Mouse (Mus musculus) heart, embryonic 13.5 days (tissue): Measurements from ENCODE around the gene Tmem259. TPM values are rescaled to one million over a fixed set of nuclear protein-coding genes. Genes with fewer than 3 reads are reported as not detected.

Experiments
- ATAC-seq: fragments of 200-750 bp; cut with Nextera tagmentation; 2 replicates; pipeline ENCODE4 v1.8.0; 2017; ENCODE audit warnings: moderate TSS enrichment; ENCODE audit not compliant: insufficient number of reproducible peaks, low FRiP score, low TSS enrichment; ENCODE audit errors: extremely low read depth
- H3K27ac ChIP-seq: fragments of 300-500 bp; sonication (generic); replicated peaks from 2 replicates; pipeline ENCODE4 v1.5.1; 2015; ENCODE audit warnings: moderate library complexity, mild to moderate bottlenecking, inconsistent platforms
- H3K27me3 ChIP-seq: fragments of 300-500 bp; sonication (generic); replicated peaks from 2 replicates; pipeline ENCODE4 v1.6.1; 2015; ENCODE audit warnings: mild to moderate bottlenecking, inconsistent platforms
- H3K36me3 ChIP-seq: fragments of 300-500 bp; sonication (generic); 2 replicates; pipeline ENCODE4 v1.6.1; 2015; ENCODE audit warnings: mild to moderate bottlenecking, inconsistent platforms
- H3K4me1 ChIP-seq: fragments of 300-500 bp; sonication (generic); 2 replicates; pipeline ENCODE4 v1.6.1; 2015; ENCODE audit warnings: inconsistent platforms
- H3K4me2 ChIP-seq: fragments of 300-500 bp; sonication (generic); 2 replicates; pipeline ENCODE4 v1.6.1; 2015; ENCODE audit warnings: inconsistent platforms, mild to moderate bottlenecking, moderate library complexity
- H3K4me3 ChIP-seq: fragments of 300-500 bp; sonication (generic); 2 replicates; pipeline ENCODE4 v1.5.1; 2015; ENCODE audit warnings: moderate library complexity, mild to moderate bottlenecking, inconsistent platforms
- H3K9ac ChIP-seq: fragments of 300-500 bp; sonication (generic); 2 replicates; pipeline ENCODE4 v1.6.1; 2015; ENCODE audit warnings: inconsistent platforms, mild to moderate bottlenecking, moderate library complexity
- H3K9me3 ChIP-seq: fragments of 300-500 bp; sonication (generic); 2 replicates; pipeline ENCODE4 v1.6.1; 2016; ENCODE audit warnings: inconsistent platforms
- WGBS: fragments of 180-500 bp; shearing (Covaris S2); methylation state at CpG from one replicate; pipeline ENCODE4 v1.1.7; 2015; ENCODE audit warnings: mixed read lengths; 5-methylcytosine and 5-hydroxymethylcytosine counted together
- polyA plus RNA-seq: library from polyadenylated mRNA; unstranded; fragments of >200 nt; fragmentation: Nextera tagmentation; extraction: Ambion mirVana; gene quantifications from 2 replicates; pipeline ENCODE4 v1.2.1, GENCODE M21; 2015

Gene Tmem259
- polyA plus RNA-seq, 1 experiment from 2014 or later = 10.6 TPM

DNA sequence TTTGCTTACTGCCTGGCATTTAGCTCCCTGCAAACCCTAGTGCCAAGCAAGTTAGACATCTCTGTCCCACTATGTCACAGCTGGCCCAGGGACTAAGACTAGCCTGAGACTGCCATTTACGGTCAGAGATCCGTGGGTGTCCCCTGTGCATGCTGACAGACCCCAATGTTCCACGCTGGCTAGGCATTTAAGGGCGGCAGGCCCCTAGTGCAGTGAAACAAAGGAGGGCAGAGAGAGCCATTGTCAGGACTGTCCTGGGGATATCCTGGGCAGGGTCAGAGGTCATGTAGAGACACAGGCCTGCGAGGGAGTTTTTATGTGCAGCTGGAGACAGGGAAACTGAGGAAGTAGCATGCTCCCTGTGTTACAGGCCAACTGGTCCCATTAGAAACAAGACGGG is 50.3 kb downstream of the Tmem259 start:
- Histone ChIP-seq H3K9ac (peak overlapping the region; percentile 21; the same call in 1 of the 2 replicates), H3K27me3 (no peaks in the 10 kb centered on the region), H3K4me1 (peaks cover 96% of the 10 kb centered on the region), H3K9me3 (no peaks in the 10 kb centered on the region), H3K4me3 (peak overlapping the region; percentile 21), H3K4me2 (peak overlapping the region; percentile 92), H3K27ac (peak overlapping the region; percentile 53), H3K36me3 (peaks cover 49% of the 10 kb centered on the region)
- WGBS = 73% methylated on average over 6 of the region's 6 CpGs
- ATAC-seq = no peak

DNA sequence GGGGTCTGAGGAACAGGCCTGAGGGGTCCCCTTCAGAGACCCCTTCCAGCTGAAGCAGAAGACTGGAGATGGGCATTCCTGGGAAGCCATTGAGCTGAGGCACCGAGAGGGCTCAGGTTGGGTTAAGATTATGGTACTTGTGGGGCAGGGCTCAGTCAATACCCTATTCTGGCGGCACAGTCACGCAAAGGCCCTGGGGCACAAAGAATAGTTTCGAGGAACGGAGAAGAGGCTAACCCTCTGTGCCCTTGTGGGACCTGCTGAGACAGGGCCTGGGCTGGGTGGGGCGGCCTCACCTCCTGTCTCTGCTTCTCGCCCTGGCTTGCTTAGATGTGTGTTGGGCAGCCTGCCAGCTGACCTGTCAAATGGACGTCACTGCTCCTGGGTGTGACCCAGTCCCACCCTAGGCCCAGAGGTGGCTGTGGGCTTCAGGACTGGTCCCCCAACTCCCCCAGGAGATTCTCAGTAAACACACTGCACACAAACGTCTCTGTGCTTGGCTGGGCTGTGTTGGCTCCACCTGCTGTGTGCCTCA is 50.9 kb downstream of the Tmem259 start:
- Histone ChIP-seq H3K9ac (peak overlapping the region; percentile 68), H3K36me3 (peaks cover 49% of the 10 kb centered on the region), H3K4me3 (peak overlapping the region; percentile 97), H3K4me1 (peaks cover 96% of the 10 kb centered on the region), H3K4me2 (peak overlapping the region; percentile 92), H3K27me3 (no peaks in the 10 kb centered on the region), H3K27ac (peak overlapping the region; percentile 68), H3K9me3 (no peaks in the 10 kb centered on the region)
- 50% methylated on average over 9 of the region's 9 CpGs for WGBS
- no peak for ATAC-seq

GRCm38 (mm10) chr10:79932736-79933135 is 51.4 kb downstream of the Tmem259 start:
- no peak for ATAC-seq
- Histone ChIP-seq H3K9me3 (no peaks in the 10 kb centered on the region), H3K4me3 (peak overlapping the region; percentile 97), H3K4me1 (peaks cover 93% of the 10 kb centered on the region), H3K27ac (peak overlapping the region; percentile 68), H3K36me3 (peaks cover 45% of the 10 kb centered on the region), H3K9ac (peak overlapping the region; percentile 68), H3K4me2 (peak overlapping the region; percentile 92), H3K27me3 (no peaks in the 10 kb centered on the region)
- 13% methylated on average over 8 of the region's 8 CpGs for WGBS

- Histone ChIP-seq H3K36me3 (peaks cover 40% of the 10 kb centered on the region), H3K9ac (peak overlapping the region; percentile 68), H3K4me2 (peak overlapping the region; percentile 92)
Observed at GRCm38 (mm10) chr10:79931797-79932196, 52.3 kb downstream of the Tmem259 start.

DNA sequence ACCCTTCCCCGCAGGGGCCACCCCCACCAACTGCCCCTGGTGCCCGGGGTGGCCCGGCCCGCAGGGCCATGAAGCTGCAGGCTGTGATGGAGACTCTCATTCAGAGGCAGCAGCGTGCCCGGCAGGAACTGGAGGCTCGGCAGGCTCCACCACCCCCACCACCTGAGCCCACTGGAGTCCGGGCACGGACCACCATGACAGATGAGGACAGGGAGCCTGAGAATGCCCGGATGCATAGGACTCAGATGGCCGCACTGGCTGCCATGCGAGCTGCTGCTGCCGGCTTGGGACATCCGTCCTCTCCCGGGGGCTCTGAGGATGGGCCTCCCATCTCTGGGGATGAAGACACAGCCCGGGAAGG is 53.3 kb downstream of the Tmem259 start:
- Histone ChIP-seq H3K4me3 (peak overlapping the region; percentile 97), H3K9ac (0 out of 2 replicates have a peak overlapping the region, but pooled peaks have one; percentile 97), H3K27me3 (no peaks in the 10 kb centered on the region), H3K36me3 (peaks cover 40% of the 10 kb centered on the region), H3K4me2 (peak overlapping the region; percentile 92), H3K4me1 (peaks cover 81% of the 10 kb centered on the region), H3K27ac (no peak overlapping the region), H3K9me3 (no peaks in the 10 kb centered on the region)
- no peak for ATAC-seq
- 90% methylated on average over 16 of the region's 16 CpGs for WGBS

More at GRCm38 (mm10) chr10:79931797-79932196, 52.3 kb downstream of the Tmem259 start:
- no peaks in the 10 kb centered on the region for H3K9me3 ChIP-seq
- WGBS = 76% methylated on average over 9 of the region's 9 CpGs
- no peak overlapping the region; the same call in 1 of the 2 replicates for H3K27ac ChIP-seq
- peak overlapping the region; percentile 97 for H3K4me3 ChIP-seq
- ATAC-seq = no peak
- peaks cover 83% of the 10 kb centered on the region for H3K4me1 ChIP-seq
- no peaks in the 10 kb centered on the region for H3K27me3 ChIP-seq

GRCm38 (mm10) chr10:79929967-79930825 is 53.9 kb downstream of the Tmem259 start:
- peak overlapping the region; percentile 97 for H3K4me3 ChIP-seq
- H3K27ac ChIP-seq = peak overlapping the region; percentile 97
- H3K4me2 ChIP-seq = peak overlapping the region; percentile 92
- no peaks in the 10 kb centered on the region for H3K27me3 ChIP-seq
- H3K36me3 ChIP-seq = peaks cover 37% of the 10 kb centered on the region
- H3K9me3 ChIP-seq = no peaks in the 10 kb centered on the region
- H3K4me1 ChIP-seq = peaks cover 79% of the 10 kb centered on the region
- 85% methylated on average over 18 of the region's 18 CpGs for WGBS
- peak overlapping the region; percentile 97 for H3K9ac ChIP-seq
- no peak for ATAC-seq

DNA sequence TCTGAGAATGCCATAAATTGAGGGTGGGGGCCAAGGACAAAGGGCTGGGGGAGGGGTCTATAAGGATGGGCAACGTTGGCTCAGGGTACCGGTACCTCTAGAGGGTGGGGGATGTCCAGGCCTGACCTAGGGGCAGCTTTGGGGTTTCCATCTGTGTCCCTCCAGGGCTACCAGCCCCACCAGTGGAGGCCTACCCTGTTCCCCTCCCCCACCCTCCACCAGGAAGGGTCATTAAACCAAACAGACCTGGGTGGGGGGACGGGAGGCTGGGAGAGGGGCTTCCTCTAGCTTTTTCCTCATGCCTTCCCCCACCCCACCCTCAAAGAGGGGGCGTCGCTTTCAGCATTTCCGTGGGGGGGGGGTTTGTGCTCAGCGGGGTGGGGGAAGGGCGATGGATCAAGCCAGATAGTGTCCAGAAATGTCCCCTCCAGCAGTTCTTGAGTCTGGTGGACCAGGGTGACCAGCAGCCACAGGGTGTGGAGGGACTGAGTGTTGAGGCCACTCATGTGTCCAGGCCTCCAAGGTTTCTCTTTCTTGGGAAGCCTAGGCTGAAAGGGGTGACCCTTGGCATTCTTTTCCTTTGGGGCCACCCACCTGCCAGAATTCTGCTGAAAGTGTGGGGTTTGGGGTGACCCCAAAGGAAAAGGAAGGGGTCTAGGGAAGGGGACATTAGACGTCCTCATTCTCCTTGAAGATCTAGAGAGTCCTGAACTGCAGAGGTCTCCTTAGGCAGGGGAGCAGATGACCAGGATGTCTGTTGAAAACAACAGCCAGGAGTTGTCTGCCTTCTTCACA is 55.0 kb downstream of the Tmem259 start:
- no peak for ATAC-seq
- Histone ChIP-seq H3K27ac (peak overlapping the region; percentile 97), H3K36me3 (peaks cover 35% of the 10 kb centered on the region), H3K9me3 (no peaks in the 10 kb centered on the region), H3K4me3 (peak overlapping the region; percentile 97), H3K27me3 (peaks cover 2% of the 10 kb centered on the region), H3K4me2 (peak overlapping the region; percentile 92), H3K4me1 (peaks cover 68% of the 10 kb centered on the region), H3K9ac (peak overlapping the region; percentile 97)
- WGBS = 13% methylated on average over 9 of the region's 9 CpGs

DNA sequence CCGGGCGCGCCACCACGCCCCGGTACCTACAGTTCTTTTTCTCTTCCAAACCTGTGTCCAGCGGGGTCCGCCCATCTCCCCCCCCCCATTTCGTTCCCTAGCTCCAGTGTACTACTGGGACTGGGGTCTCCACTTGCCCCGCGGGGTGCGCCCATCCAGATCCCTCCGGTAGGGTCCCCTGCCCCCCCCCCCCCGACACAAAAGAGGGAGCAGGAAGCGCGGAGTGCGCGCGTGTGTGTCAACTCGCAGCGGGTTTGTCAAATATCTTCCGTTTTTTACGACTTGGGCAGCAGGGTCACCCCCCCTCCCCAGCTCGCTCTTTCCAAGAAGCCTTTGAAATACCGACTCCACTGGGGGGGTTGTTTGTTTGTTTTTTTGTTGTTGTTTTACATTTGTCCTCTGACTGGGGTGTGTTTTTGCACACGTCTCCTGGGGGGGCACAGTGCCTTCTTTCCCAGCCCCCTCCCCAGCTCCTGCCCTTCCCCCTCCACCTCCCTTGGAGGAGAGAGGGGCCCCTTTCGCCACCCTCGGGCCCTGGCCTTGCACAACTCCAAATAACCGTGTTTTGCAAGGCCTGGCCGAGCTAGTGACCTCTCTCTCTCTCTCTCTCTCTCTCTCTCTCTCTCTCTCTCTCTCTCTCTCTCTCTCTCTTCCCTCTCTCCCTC is 56.0 kb downstream of the Tmem259 start:
- H3K4me1 ChIP-seq = peaks cover 59% of the 10 kb centered on the region
- H3K4me3 ChIP-seq = peak overlapping the region; percentile 97
- under 1% methylated on average over 28 of the region's 29 CpGs for WGBS

GRCm38 (mm10) chr10:79927324-79928029 is 56.7 kb downstream of the Tmem259 start:
- peak; percentile 51; the same call in 1 of the 2 replicates for ATAC-seq

More for the DNA sequence above, 56.0 kb downstream of the Tmem259 start:
- Histone ChIP-seq H3K9me3 (no peaks in the 10 kb centered on the region), H3K4me2 (peak overlapping the region; percentile 92), H3K9ac (peak overlapping the region; percentile 97), H3K36me3 (peaks cover 28% of the 10 kb centered on the region), H3K27me3 (peaks cover 11% of the 10 kb centered on the region), H3K27ac (peak overlapping the region; percentile 97)
- ATAC-seq = no peak

More at GRCm38 (mm10) chr10:79927324-79928029, 56.7 kb downstream of the Tmem259 start:
- peaks cover 18% of the 10 kb centered on the region for H3K27me3 ChIP-seq
- peaks cover 21% of the 10 kb centered on the region for H3K36me3 ChIP-seq
- peak overlapping the region; percentile 92 for H3K4me2 ChIP-seq
- WGBS = under 1% methylated on average over 54 of the region's 54 CpGs
- no peaks in the 10 kb centered on the region for H3K9me3 ChIP-seq
- peak overlapping the region; percentile 97 for H3K27ac ChIP-seq
- peak overlapping the region; percentile 97 for H3K4me3 ChIP-seq
- peaks cover 52% of the 10 kb centered on the region for H3K4me1 ChIP-seq
- peak overlapping the region; percentile 97 for H3K9ac ChIP-seq
